ENCODE assay signal across 7 mouse cellular contexts in genomic region chr2:84889316-84890044, GRCm38 (mm10). TPM values are rescaled to one million over a fixed set of nuclear protein-coding genes. Genes with fewer than 3 reads are reported as not detected.
DNase-seq lines count a peak whose midpoint lies in the region; ATAC-seq lines count a peak whose summit lies in the region.

No protein-coding gene starts in this region.

- H3K4me1 ChIP-seq in heart, embryonic 13.5 days, result peaks cover 33% of the 10 kb centered on the region
- H3K4me1 ChIP-seq in liver, embryonic 13.5 days (replicated peaks), result peaks cover 30% of the 10 kb centered on the region

- H3K4me3 ChIP-seq in heart, embryonic 13.5 days, result peak overlapping the region; percentile 44
- H3K4me3 ChIP-seq in liver, embryonic 13.5 days (replicated peaks), result 0 out of 2 replicates have a peak overlapping the region, but pooled peaks have one; percentile 7

- intact Hi-C loops in gastrocnemius, postnatal 36 days (cut with DNase I), result loop anchor here (2.0 kb wide), 1 partner anchor 59 kb away; no protein-coding TSS in a partner anchor

- WGBS in heart, embryonic 13.5 days, result 14% methylated on average over 14 of the region's 14 CpGs
- WGBS in liver, embryonic 13.5 days (ENCODE audit: insufficient replicate concordance), result 13% methylated on average over 14 of the region's 14 CpGs

- peak overlapping the region; percentile 58; the same call in 1 of the 2 replicates for H3K9ac ChIP-seq in heart, embryonic 13.5 days
- no peak overlapping the region for H3K9ac ChIP-seq in liver, embryonic 13.5 days

- H3K27me3 ChIP-seq in heart, embryonic 13.5 days (replicated peaks), result peaks cover 86% of the 10 kb centered on the region
- H3K27me3 ChIP-seq in liver, embryonic 13.5 days, result peaks cover 98% of the 10 kb centered on the region

- no peaks in the 10 kb centered on the region for H3K36me3 ChIP-seq in heart, embryonic 13.5 days
- no peaks in the 10 kb centered on the region for H3K36me3 ChIP-seq in liver, embryonic 13.5 days

- H3K4me2 ChIP-seq in heart, embryonic 13.5 days, result peak overlapping the region; percentile 92
- H3K4me2 ChIP-seq in liver, embryonic 13.5 days, result peak overlapping the region; percentile 50; the same call in 1 of the 2 replicates

- H3K9me3 ChIP-seq in heart, embryonic 13.5 days, result no peaks in the 10 kb centered on the region
- no peaks in the 10 kb centered on the region for H3K9me3 ChIP-seq in liver, embryonic 13.5 days (replicated peaks)

- ATAC-seq in CD4-positive, CD25-positive, alpha-beta regulatory T cell, adult 4 months, result peak; percentile 13
- no peak for ATAC-seq in heart, embryonic 13.5 days (ENCODE audit: extremely low read depth, insufficient number of reproducible peaks, low FRiP score, low TSS enrichment)
- no peak for ATAC-seq in liver, embryonic 13.5 days (ENCODE audit: low read depth)

- no peak overlapping the region for H3K27ac ChIP-seq in heart, embryonic 13.5 days (replicated peaks)
- H3K27ac ChIP-seq in liver, embryonic 13.5 days, result no peak overlapping the region

- DNase-seq in 3T3-L1 (ENCODE audit: low read depth, low spot score) (peak; percentile 50), adipocyte (ENCODE audit: low spot score) (no peak)
- no peak for DNase-seq in liver, embryonic 13.5 days
- DNase-seq in adrenal gland, postnatal 4 days (ENCODE audit: low spot score in 2 of 2), result no peak
- no peak for DNase-seq in gastrocnemius, postnatal 36 days

RNA-seq across cellular contexts. Expression of gene Rtn4rl2, which starts 3.0 kb away (rescaled TPM):
- not detected for polyA plus RNA-seq in CD4-positive, CD25-positive, alpha-beta regulatory T cell, adult 4 months (2017; shearing (Covaris generic))
- 0.72 and 0.99 TPM in 2 replicates for polyA plus RNA-seq in heart, embryonic 13.5 days (2015; fragmentation: Nextera tagmentation; extraction: Ambion mirVana)
- polyA plus RNA-seq in liver, embryonic 13.5 days (2015; fragmentation: Nextera tagmentation; extraction: Ambion mirVana), result not detected in 2 replicates
- total RNA-seq in adrenal gland, postnatal 4 days (2021), result 1 to 10 TPM; 2.2 to 3.4 TPM
- total RNA-seq in gastrocnemius, postnatal 36 days (2021), result under 1 TPM; 0.20 to 0.26 TPM

RNA-seq across cellular contexts. Expression of gene Slc43a3, which starts 46.9 kb away (rescaled TPM):
- 10 to 100 TPM in 1 of 2 experiments, 1 to 10 TPM in 1; 7.0 to 10.7 TPM for polyA plus RNA-seq in CD4-positive, CD25-positive, alpha-beta regulatory T cell, adult 4 months (2017; shearing (Covaris generic))
- 36.2 and 37.0 TPM in 2 replicates for polyA plus RNA-seq in heart, embryonic 13.5 days (2015; fragmentation: Nextera tagmentation; extraction: Ambion mirVana)
- 120 and 129 TPM in 2 replicates for polyA plus RNA-seq in liver, embryonic 13.5 days (2015; fragmentation: Nextera tagmentation; extraction: Ambion mirVana)
- 10 to 100 TPM; 66.4 to 68.4 TPM for total RNA-seq in adrenal gland, postnatal 4 days (2021)
- total RNA-seq in gastrocnemius, postnatal 36 days (2021), result 10 to 100 TPM; 17.9 to 30.2 TPM

RNA-seq across cellular contexts. Expression of gene Slc43a1, which starts 50.8 kb away (rescaled TPM):
- 1 to 10 TPM; 3.8 to 4.7 TPM for polyA plus RNA-seq in CD4-positive, CD25-positive, alpha-beta regulatory T cell, adult 4 months (2017; shearing (Covaris generic))
- 16.1 and 17.1 TPM in 2 replicates for polyA plus RNA-seq in heart, embryonic 13.5 days (2015; fragmentation: Nextera tagmentation; extraction: Ambion mirVana)
- polyA plus RNA-seq in liver, embryonic 13.5 days (2015; fragmentation: Nextera tagmentation; extraction: Ambion mirVana), result 138 and 178 TPM in 2 replicates
- 10 to 100 TPM in 1 of 2 experiments, 1 to 10 TPM in 1; 8.8 to 11.1 TPM for total RNA-seq in adrenal gland, postnatal 4 days (2021)
- total RNA-seq in gastrocnemius, postnatal 36 days (2021), result 10 to 100 TPM in 1 of 2 experiments, 1 to 10 TPM in 1; 7.6 to 19.2 TPM
